Mouse (Mus musculus): ENCODE results near the gene Taar1. TPM values are rescaled to one million over a fixed set of nuclear protein-coding genes. Genes with fewer than 3 reads are reported as not detected.
A peak's percentile ranks its signal among the peaks of the same experiment; 100 is the strongest.

The Taar1 gene
- polyA plus RNA-seq (2015; fragmentation: Nextera tagmentation; extraction: Ambion mirVana): not detected in 2 replicates

DNA sequence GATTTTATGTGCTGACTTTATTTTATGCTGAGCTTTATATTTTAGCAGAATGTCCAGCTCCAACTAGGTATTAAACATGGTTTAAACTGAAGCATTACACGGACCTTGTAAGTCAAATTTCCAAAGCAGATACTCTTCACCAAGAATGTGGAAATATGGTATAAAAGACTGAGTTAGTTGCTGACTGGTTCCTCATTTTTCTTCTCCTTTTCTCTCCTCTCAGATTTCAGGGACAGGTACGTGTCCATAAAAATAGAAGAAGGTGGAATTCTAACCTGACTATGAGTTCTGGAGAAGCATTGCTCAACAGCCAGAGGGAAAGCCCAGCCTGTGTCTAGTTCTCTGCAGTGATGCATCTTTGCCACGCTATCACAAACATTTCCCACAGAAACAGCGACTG lies at the start of gene Taar1:
Gene Taar1, plus strand, starts transcription at position 301 of the 400 bp plus-strand sequence.
- Histone ChIP-seq H3K27me3 (no peaks in the 10 kb centered on the region), H3K4me2 (no peak within 1 kb of the TSS), H3K9me3 (no peaks in the 10 kb centered on the region), H3K4me1 (no peaks in the 10 kb centered on the region), H3K4me3 (no peak within 1 kb of the TSS), H3K36me3 (no peaks in the 10 kb centered on the region), H3K27ac (no peak within 1 kb of the TSS), H3K9ac (no peak within 1 kb of the TSS)
- WGBS: 81% methylated on average over 4 of the region's 4 CpGs
- ATAC-seq (ENCODE audit: insufficient number of reproducible peaks, low FRiP score, low TSS enrichment, low read depth): no peak

- ATAC-seq (ENCODE audit: insufficient number of reproducible peaks, low FRiP score, low TSS enrichment, low read depth): no peak
- H3K4me3 ChIP-seq: no peak overlapping the region
- WGBS: 82% methylated on average over 6 of the region's 6 CpGs
- H3K27me3 ChIP-seq: no peaks in the 10 kb centered on the region
- no peaks in the 10 kb centered on the region for H3K4me1 ChIP-seq
- no peaks in the 10 kb centered on the region for H3K9me3 ChIP-seq
- no peak overlapping the region for H3K27ac ChIP-seq
- no peaks in the 10 kb centered on the region for H3K36me3 ChIP-seq
- H3K9ac ChIP-seq: no peak overlapping the region
- H3K4me2 ChIP-seq: no peak overlapping the region
These were observed 39.5 kb upstream of the Taar1 start for GRCm38 (mm10) chr10:23880695-23881094.

- Histone ChIP-seq H3K9me3 (no peaks in the 10 kb centered on the region), H3K4me3 (no peak overlapping the region), H3K4me2 (no peak overlapping the region), H3K4me1 (no peaks in the 10 kb centered on the region), H3K36me3 (no peaks in the 10 kb centered on the region), H3K27ac (no peak overlapping the region), H3K9ac (no peak overlapping the region), H3K27me3 (no peaks in the 10 kb centered on the region)
- 81% methylated on average over 1 of the region's 1 CpGs for WGBS
- ATAC-seq (ENCODE audit: insufficient number of reproducible peaks, low FRiP score, low TSS enrichment, low read depth): no peak
These were observed 35.2 kb upstream of the Taar1 start for GRCm38 (mm10) chr10:23884910-23885309.

DNA sequence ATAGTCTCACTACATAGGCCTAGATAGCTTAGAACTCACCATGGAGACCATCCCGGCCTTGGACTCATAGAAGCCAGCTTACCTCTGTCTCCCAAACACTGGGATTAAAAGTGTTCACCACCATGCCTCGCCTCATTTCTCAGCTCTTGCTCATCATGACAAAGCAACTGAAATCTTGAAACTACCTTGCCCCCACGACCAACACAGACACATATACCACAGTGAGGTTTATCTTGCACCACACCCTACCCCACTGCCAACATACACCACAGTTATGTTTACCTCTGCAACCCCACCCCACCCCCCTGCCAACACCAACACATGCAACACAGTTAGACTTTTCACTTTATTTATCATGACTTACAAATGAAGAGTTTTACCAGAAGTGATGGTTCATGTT lies 34.1 kb upstream of the Taar1 start:
- no peak overlapping the region for H3K4me2 ChIP-seq
- H3K27me3 ChIP-seq: no peaks in the 10 kb centered on the region
- H3K36me3 ChIP-seq: no peaks in the 10 kb centered on the region
- H3K27ac ChIP-seq: no peak overlapping the region
- H3K9me3 ChIP-seq: no peaks in the 10 kb centered on the region
- ATAC-seq (ENCODE audit: insufficient number of reproducible peaks, low FRiP score, low TSS enrichment, low read depth): no peak
- no peaks in the 10 kb centered on the region for H3K4me1 ChIP-seq
- no peak overlapping the region for H3K4me3 ChIP-seq
- WGBS: 82% methylated on average over 3 of the region's 3 CpGs
- H3K9ac ChIP-seq: no peak overlapping the region

GRCm38 (mm10) chr10:23892987-23893386 lies 27.2 kb upstream of the Taar1 start:
- Histone ChIP-seq H3K36me3 (no peaks in the 10 kb centered on the region), H3K4me2 (no peak overlapping the region), H3K9me3 (no peaks in the 10 kb centered on the region), H3K9ac (no peak overlapping the region), H3K4me3 (no peak overlapping the region), H3K27ac (no peak overlapping the region), H3K27me3 (no peaks in the 10 kb centered on the region), H3K4me1 (no peaks in the 10 kb centered on the region)
- no peak for ATAC-seq (ENCODE audit: insufficient number of reproducible peaks, low FRiP score, low TSS enrichment, low read depth)
- 87% methylated on average over 1 of the region's 1 CpGs for WGBS

DNA sequence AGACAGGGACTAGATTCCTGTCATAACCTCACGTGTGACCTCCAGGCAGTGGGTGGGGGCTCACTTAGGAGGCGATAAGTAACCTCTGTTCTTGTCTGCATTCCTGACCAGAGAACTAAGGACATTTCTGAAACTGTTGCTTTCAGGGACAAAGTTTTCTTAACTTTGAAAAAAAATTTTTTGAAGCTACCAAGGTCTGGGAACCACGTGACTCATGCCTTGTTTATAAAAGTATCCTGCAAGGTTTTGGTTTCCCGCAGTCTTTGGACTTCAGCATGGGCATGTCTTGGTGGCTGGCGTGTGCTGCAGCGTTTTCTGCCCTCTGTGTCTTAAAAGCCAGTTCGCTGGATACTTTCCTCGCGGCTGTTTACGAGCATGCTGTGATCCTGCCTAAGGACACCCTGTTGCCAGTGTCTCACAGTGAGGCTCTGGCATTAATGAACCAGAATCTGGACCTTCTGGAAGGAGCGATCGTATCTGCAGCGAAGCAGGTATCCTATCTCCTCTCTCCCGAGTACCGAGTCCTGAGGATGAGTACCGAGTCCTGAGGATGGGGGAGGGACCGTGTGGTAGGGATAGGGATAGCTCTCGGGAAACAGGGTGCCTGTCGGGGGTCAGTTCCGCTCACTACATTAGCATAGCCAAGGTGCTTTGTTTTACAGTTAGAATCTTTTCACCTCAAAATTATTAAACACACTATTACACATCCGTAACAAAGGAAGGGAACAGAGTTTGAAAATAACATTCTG lies 25.4 kb upstream of the Taar1 start, which contains the start of gene Vnn1:
Gene Vnn1, plus strand, starts transcription at position 88 of the 749 bp plus-strand sequence.
- no peaks in the 10 kb centered on the region for H3K27me3 ChIP-seq
- no peak within 1 kb of the TSS for H3K9ac ChIP-seq
- peak within 1 kb of the TSS; percentile 52 for H3K4me2 ChIP-seq
- 17% methylated on average over 21 of the region's 21 CpGs for WGBS
- H3K27ac ChIP-seq: no peak within 1 kb of the TSS
- no peak for ATAC-seq (ENCODE audit: insufficient number of reproducible peaks, low FRiP score, low TSS enrichment, low read depth)
- H3K9me3 ChIP-seq: no peaks in the 10 kb centered on the region
- no peaks in the 10 kb centered on the region for H3K36me3 ChIP-seq
- H3K4me1 ChIP-seq: no peaks in the 10 kb centered on the region
- peak within 1 kb of the TSS; percentile 31 for H3K4me3 ChIP-seq

GRCm38 (mm10) chr10:23895376-23895775 lies 24.8 kb upstream of the Taar1 start:
- WGBS: 55% methylated on average over 7 of the region's 7 CpGs
- Histone ChIP-seq H3K36me3 (no peaks in the 10 kb centered on the region), H3K4me3 (no peak overlapping the region), H3K27ac (no peak overlapping the region), H3K4me1 (no peaks in the 10 kb centered on the region), H3K4me2 (no peak overlapping the region), H3K27me3 (no peaks in the 10 kb centered on the region), H3K9me3 (no peaks in the 10 kb centered on the region), H3K9ac (no peak overlapping the region)
- ATAC-seq (ENCODE audit: insufficient number of reproducible peaks, low FRiP score, low TSS enrichment, low read depth): no peak

DNA sequence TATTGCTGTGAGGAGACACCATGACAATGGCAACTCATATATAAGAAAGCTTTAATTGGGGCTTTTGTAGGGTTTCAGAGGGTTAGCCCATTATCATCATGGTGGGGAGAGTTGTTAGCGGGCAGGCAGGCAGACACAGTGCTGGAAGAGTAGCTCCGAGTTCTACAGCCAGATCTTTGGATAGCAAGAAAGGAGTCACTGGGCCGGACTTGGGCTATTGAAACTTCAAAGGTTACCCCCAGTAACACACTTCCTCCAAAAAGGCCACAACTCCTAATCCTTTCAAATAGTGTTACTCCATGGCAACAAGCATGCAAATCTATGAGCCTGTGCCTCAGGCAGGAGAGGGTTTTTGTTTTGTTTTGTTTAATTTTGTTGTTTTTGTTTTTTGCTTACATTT lies 19.0 kb upstream of the Taar1 start:
- Histone ChIP-seq H3K4me1 (no peaks in the 10 kb centered on the region), H3K27ac (no peak overlapping the region), H3K36me3 (no peaks in the 10 kb centered on the region), H3K27me3 (no peaks in the 10 kb centered on the region), H3K9ac (no peak overlapping the region), H3K4me2 (no peak overlapping the region), H3K4me3 (no peak overlapping the region), H3K9me3 (no peaks in the 10 kb centered on the region)
- 82% methylated on average over 3 of the region's 3 CpGs for WGBS
- no peak for ATAC-seq (ENCODE audit: insufficient number of reproducible peaks, low FRiP score, low TSS enrichment, low read depth)

GRCm38 (mm10) chr10:23905661-23906060 lies 14.5 kb upstream of the Taar1 start:
- no peaks in the 10 kb centered on the region for H3K27me3 ChIP-seq

GRCm38 (mm10) chr10:23922468-23922867 lies 2.3 kb downstream of the Taar1 start:
- Histone ChIP-seq H3K4me2 (no peak overlapping the region), H3K9ac (no peak overlapping the region), H3K36me3 (no peaks in the 10 kb centered on the region), H3K4me1 (no peaks in the 10 kb centered on the region), H3K27me3 (no peaks in the 10 kb centered on the region), H3K4me3 (no peak overlapping the region), H3K9me3 (no peaks in the 10 kb centered on the region), H3K27ac (no peak overlapping the region)
- 53% methylated on average over 3 of the region's 3 CpGs for WGBS
- ATAC-seq (ENCODE audit: insufficient number of reproducible peaks, low FRiP score, low TSS enrichment, low read depth): no peak

More at GRCm38 (mm10) chr10:23905661-23906060, 14.5 kb upstream of the Taar1 start:
- Histone ChIP-seq H3K36me3 (no peaks in the 10 kb centered on the region), H3K9me3 (no peaks in the 10 kb centered on the region), H3K4me1 (no peaks in the 10 kb centered on the region), H3K27ac (no peak overlapping the region), H3K4me3 (no peak overlapping the region), H3K9ac (no peak overlapping the region), H3K4me2 (no peak overlapping the region)
- 89% methylated on average over 1 of the region's 1 CpGs for WGBS
- no peak for ATAC-seq (ENCODE audit: insufficient number of reproducible peaks, low FRiP score, low TSS enrichment, low read depth)

- H3K27me3 ChIP-seq: no peaks in the 10 kb centered on the region
- no peak overlapping the region for H3K9ac ChIP-seq
- no peak overlapping the region for H3K27ac ChIP-seq
- no peaks in the 10 kb centered on the region for H3K4me1 ChIP-seq
- no peak overlapping the region for H3K4me3 ChIP-seq
- WGBS: 89% methylated on average over 2 of the region's 2 CpGs
- no peaks in the 10 kb centered on the region for H3K9me3 ChIP-seq
- H3K36me3 ChIP-seq: no peaks in the 10 kb centered on the region
- no peak for ATAC-seq (ENCODE audit: insufficient number of reproducible peaks, low FRiP score, low TSS enrichment, low read depth)
- H3K4me2 ChIP-seq: no peak overlapping the region
These were observed 3.8 kb downstream of the Taar1 start for GRCm38 (mm10) chr10:23923941-23924340.

DNA sequence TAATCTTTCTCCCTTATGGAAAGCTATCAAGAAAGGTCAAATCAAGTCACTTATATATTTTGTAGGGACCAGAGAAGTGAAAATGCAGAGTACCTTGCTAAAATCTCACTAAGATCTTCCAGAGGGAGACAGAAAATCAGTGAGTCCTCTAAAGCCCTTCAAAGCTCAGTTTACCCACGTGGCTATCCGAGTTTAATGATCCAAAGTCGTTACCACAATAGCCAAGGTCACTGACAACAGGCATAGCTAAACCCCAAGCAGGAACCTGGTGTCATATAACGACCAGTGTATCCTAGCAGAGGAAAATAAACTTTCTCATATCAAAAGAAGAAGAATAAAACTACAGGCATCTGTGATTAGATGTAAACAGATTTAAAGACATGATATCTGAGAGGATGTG lies 17.5 kb downstream of the Taar1 start:
- H3K4me1 ChIP-seq: no peaks in the 10 kb centered on the region
- H3K4me2 ChIP-seq: no peak overlapping the region
- no peak overlapping the region for H3K27ac ChIP-seq
- no peak overlapping the region for H3K4me3 ChIP-seq
- no peaks in the 10 kb centered on the region for H3K36me3 ChIP-seq
- H3K9ac ChIP-seq: no peak overlapping the region
- no peaks in the 10 kb centered on the region for H3K27me3 ChIP-seq
- no peaks in the 10 kb centered on the region for H3K9me3 ChIP-seq
- ATAC-seq (ENCODE audit: insufficient number of reproducible peaks, low FRiP score, low TSS enrichment, low read depth): no peak
- 27% methylated on average over 4 of the region's 4 CpGs for WGBS

Data from limb, embryonic 15.5 days (tissue).